Mouse (Mus musculus) lung, adult 2 months (tissue): Measurements from ENCODE around the gene Lcn2.

ENCODE experiments used
- CTCF ChIP-seq: fragments of 200-500 bp; IDR thresholded peaks from 2 replicates; pipeline ENCODE4 v1.5.1; 2011; ENCODE audit warnings: mild to moderate bottlenecking, low read length, control low read depth; ENCODE audit not compliant: insufficient read depth
- POLR2A ChIP-seq: fragments of 200-500 bp; IDR thresholded peaks from 2 replicates; pipeline ENCODE4 v1.6.1; 2011; ENCODE audit warnings: low read depth, mild to moderate bottlenecking, control low read depth, low read length, borderline replicate concordance; ENCODE audit errors: extremely low read depth

DNA sequence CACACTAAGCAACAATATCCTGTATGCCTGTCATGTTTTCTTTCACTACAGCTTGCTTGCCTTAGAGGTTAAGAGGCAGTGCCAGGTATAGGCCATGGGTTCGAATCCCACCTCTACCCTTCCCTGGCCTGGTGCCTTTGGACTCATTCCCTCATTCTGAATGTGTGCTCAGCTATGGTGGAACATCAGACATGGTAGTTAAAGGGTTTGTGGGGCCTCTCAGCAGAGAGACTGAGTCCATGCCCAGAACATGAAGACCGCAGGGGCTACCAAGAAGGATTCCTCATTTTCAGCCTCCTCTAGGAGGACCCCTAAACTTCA, 44.7 kb downstream of the Lcn2 start:
- no peak for TF ChIP-seq CTCF
- no peak for TF ChIP-seq POLR2A
